Mouse (Mus musculus): ENCODE measurements around the gene Dpm3. TPM values are rescaled to one million over a fixed set of nuclear protein-coding genes. Genes with fewer than 3 reads are reported as not detected.
"Not testable (repeated sequence)": the region's sequence is repeated elsewhere in the genome, so short reads cannot be mapped to it uniquely, and the experiment has no call there.

The Dpm3 gene
- polyA plus RNA-seq (2012; rRNA removed), result 357 and 440 TPM in 2 replicates

- WGBS, result 59% methylated on average over 7 of the region's 7 CpGs
- TF ChIP-seq POLR2A (IDR thresholded peaks at IDR 0.05; ENCODE audit: low read depth, low read length) (no peak), CTCF (IDR thresholded peaks at IDR 0.05; ENCODE audit: extremely low read depth, insufficient read length, insufficient replicate concordance, low read depth, low read length) (no peak)
- Histone ChIP-seq H3K4me1 (ENCODE audit: control insufficient read depth, insufficient read depth, insufficient read length, low read length) (peaks cover 2% of the 10 kb centered on the region), H3K36me3 (ENCODE audit: control insufficient read depth, insufficient read depth, low read length) (no peaks in the 10 kb centered on the region), H3K27me3 (ENCODE audit: control insufficient read depth, insufficient read depth, low read length) (no peaks in the 10 kb centered on the region), H3K27ac (ENCODE audit: insufficient read depth, low read depth, low read length) (no peak within 1 kb of the TSS), H3K4me3 (ENCODE audit: low read depth, low read length) (no peak within 1 kb of the TSS)
These were observed at the start of gene Dpm3 for GRCm38 (mm10) chr3:89259076-89259475. Gene Dpm3 (plus strand): TSS chr3:89259358.

GRCm38 (mm10) chr3:89209731-89210130 is 49.4 kb upstream of the Dpm3 start:
- Histone ChIP-seq H3K27ac (ENCODE audit: insufficient read depth, low read depth, low read length) (no peak overlapping the region), H3K27me3 (ENCODE audit: control insufficient read depth, insufficient read depth, low read length) (no peaks in the 10 kb centered on the region), H3K4me3 (ENCODE audit: low read depth, low read length) (no peak overlapping the region), H3K36me3 (ENCODE audit: control insufficient read depth, insufficient read depth, low read length) (peaks cover 56% of the 10 kb centered on the region), H3K4me1 (ENCODE audit: control insufficient read depth, insufficient read depth, insufficient read length, low read length) (peaks cover 3% of the 10 kb centered on the region; the same call in 1 of the 2 replicates)
- TF ChIP-seq POLR2A (IDR thresholded peaks at IDR 0.05; ENCODE audit: low read depth, low read length), result no peak
- TF ChIP-seq CTCF (IDR thresholded peaks at IDR 0.05; ENCODE audit: extremely low read depth, insufficient read length, insufficient replicate concordance, low read depth, low read length), result no peak
- WGBS, result 93% methylated on average over 7 of the region's 7 CpGs

GRCm38 (mm10) chr3:89210162-89210561 is 49.0 kb upstream of the Dpm3 start:
- Histone ChIP-seq H3K4me3 (ENCODE audit: low read depth, low read length) (no peak overlapping the region), H3K36me3 (ENCODE audit: control insufficient read depth, insufficient read depth, low read length) (peaks cover 51% of the 10 kb centered on the region), H3K27me3 (ENCODE audit: control insufficient read depth, insufficient read depth, low read length) (no peaks in the 10 kb centered on the region), H3K27ac (ENCODE audit: insufficient read depth, low read depth, low read length) (no peak overlapping the region), H3K4me1 (ENCODE audit: control insufficient read depth, insufficient read depth, insufficient read length, low read length) (peaks cover 3% of the 10 kb centered on the region; the same call in 1 of the 2 replicates)
- no peak for TF ChIP-seq POLR2A (IDR thresholded peaks at IDR 0.05; ENCODE audit: low read depth, low read length)
- no peak for TF ChIP-seq CTCF (IDR thresholded peaks at IDR 0.05; ENCODE audit: extremely low read depth, insufficient read length, insufficient replicate concordance, low read depth, low read length)
- WGBS, result 63% methylated on average over 13 of the region's 13 CpGs

- H3K4me3 ChIP-seq (ENCODE audit: low read depth, low read length), result no peak overlapping the region
- H3K36me3 ChIP-seq (ENCODE audit: control insufficient read depth, insufficient read depth, low read length), result peaks cover 46% of the 10 kb centered on the region
- no peak overlapping the region for H3K27ac ChIP-seq (ENCODE audit: insufficient read depth, low read depth, low read length)
- no peaks in the 10 kb centered on the region for H3K27me3 ChIP-seq (ENCODE audit: control insufficient read depth, insufficient read depth, low read length)
- 59% methylated on average over 7 of the region's 7 CpGs for WGBS
- peaks cover 3% of the 10 kb centered on the region; the same call in 1 of the 2 replicates for H3K4me1 ChIP-seq (ENCODE audit: control insufficient read depth, insufficient read depth, insufficient read length, low read length)
- TF ChIP-seq POLR2A (IDR thresholded peaks at IDR 0.05; ENCODE audit: low read depth, low read length) (no peak), CTCF (IDR thresholded peaks at IDR 0.05; ENCODE audit: extremely low read depth, insufficient read length, insufficient replicate concordance, low read depth, low read length) (no peak)
These were observed 48.4 kb upstream of the Dpm3 start for GRCm38 (mm10) chr3:89210731-89211130.

- Histone ChIP-seq H3K4me1 (ENCODE audit: control insufficient read depth, insufficient read depth, insufficient read length, low read length) (peaks cover 3% of the 10 kb centered on the region; the same call in 1 of the 2 replicates), H3K36me3 (ENCODE audit: control insufficient read depth, insufficient read depth, low read length) (peaks cover 15% of the 10 kb centered on the region), H3K27me3 (ENCODE audit: control insufficient read depth, insufficient read depth, low read length) (no peaks in the 10 kb centered on the region), H3K4me3 (ENCODE audit: low read depth, low read length) (peak overlapping the region; percentile 72), H3K27ac (ENCODE audit: insufficient read depth, low read depth, low read length) (peak overlapping the region; percentile 73)
- WGBS, result under 1% methylated on average over 69 of the region's 69 CpGs
- TF ChIP-seq POLR2A (IDR thresholded peaks at IDR 0.05; ENCODE audit: low read depth, low read length) (peak; percentile 54; the same call in 1 of the 2 replicates), CTCF (IDR thresholded peaks at IDR 0.05; ENCODE audit: extremely low read depth, insufficient read length, insufficient replicate concordance, low read depth, low read length) (no peak)
These were observed 45.2 kb upstream of the Dpm3 start for GRCm38 (mm10) chr3:89213803-89214530.

- Histone ChIP-seq H3K4me1 (ENCODE audit: control insufficient read depth, insufficient read depth, insufficient read length, low read length) (peaks cover 3% of the 10 kb centered on the region; the same call in 1 of the 2 replicates), H3K36me3 (ENCODE audit: control insufficient read depth, insufficient read depth, low read length) (peaks cover 7% of the 10 kb centered on the region), H3K27me3 (ENCODE audit: control insufficient read depth, insufficient read depth, low read length) (no peaks in the 10 kb centered on the region), H3K27ac (ENCODE audit: insufficient read depth, low read depth, low read length) (peak within 1 kb of the TSS; percentile 73), H3K4me3 (ENCODE audit: low read depth, low read length) (peak within 1 kb of the TSS; percentile 72)
- WGBS, result 7% methylated on average over 19 of the region's 19 CpGs
- TF ChIP-seq CTCF (IDR thresholded peaks at IDR 0.05; ENCODE audit: extremely low read depth, insufficient read length, insufficient replicate concordance, low read depth, low read length), result no peak
These were observed 44.3 kb upstream of the Dpm3 start, which contains the start of gene Thbs3 for GRCm38 (mm10) chr3:89214681-89215411. Gene Thbs3 (plus strand): TSS chr3:89215180.

- no peaks in the 10 kb centered on the region for H3K36me3 ChIP-seq (ENCODE audit: control insufficient read depth, insufficient read depth, low read length)
- WGBS, result 0% methylated on average over 6 of the region's 6 CpGs
- H3K4me1 ChIP-seq (ENCODE audit: control insufficient read depth, insufficient read depth, insufficient read length, low read length), result peaks cover 3% of the 10 kb centered on the region; the same call in 1 of the 2 replicates
- no peak overlapping the region for H3K27ac ChIP-seq (ENCODE audit: insufficient read depth, low read depth, low read length)
- H3K4me3 ChIP-seq (ENCODE audit: low read depth, low read length), result peak overlapping the region; percentile 33
- TF ChIP-seq POLR2A (IDR thresholded peaks at IDR 0.05; ENCODE audit: low read depth, low read length) (no peak), CTCF (IDR thresholded peaks at IDR 0.05; ENCODE audit: extremely low read depth, insufficient read length, insufficient replicate concordance, low read depth, low read length) (peak; percentile 85; the same call in 1 of the 2 replicates)
- H3K27me3 ChIP-seq (ENCODE audit: control insufficient read depth, insufficient read depth, low read length), result no peaks in the 10 kb centered on the region
These were observed 43.3 kb upstream of the Dpm3 start for GRCm38 (mm10) chr3:89215853-89216252.

GRCm38 (mm10) chr3:89216407-89216806 is 42.8 kb upstream of the Dpm3 start:
- H3K27ac ChIP-seq (ENCODE audit: insufficient read depth, low read depth, low read length); H3K4me3 ChIP-seq (ENCODE audit: low read depth, low read length); H3K36me3 ChIP-seq (ENCODE audit: control insufficient read depth, insufficient read depth, low read length); H3K27me3 ChIP-seq (ENCODE audit: control insufficient read depth, insufficient read depth, low read length); H3K4me1 ChIP-seq (ENCODE audit: control insufficient read depth, insufficient read depth, insufficient read length, low read length): not testable (repeated sequence)
- WGBS, result 73% methylated on average over 7 of the region's 7 CpGs

Data from small intestine, adult 2 months (tissue).